Mouse (Mus musculus): ENCODE measurements around the gene Nfs1. TPM values are rescaled to one million over a fixed set of nuclear protein-coding genes. Genes with fewer than 3 reads are reported as not detected.

Nfs1 gene
- polyA plus RNA-seq, 1 experiment, result 42.8 TPM

GRCm38 (mm10) chr2:156073725-156074124 is 70.3 kb downstream of the Nfs1 start:
- Histone ChIP-seq H3K4me3 (no peak overlapping the region), H3K4me2 (ENCODE audit: low read depth) (no peak overlapping the region), H3K27me3 (ENCODE audit: control insufficient read depth, insufficient read depth, insufficient read length) (no peaks in the 10 kb centered on the region), H3K79me2 (ENCODE audit: control insufficient read depth, insufficient read depth) (no peaks in the 10 kb centered on the region), H3K36me3 (ENCODE audit: control insufficient read depth, insufficient read depth) (peaks cover 8% of the 10 kb centered on the region), H3ac (ENCODE audit: control insufficient read depth, insufficient read length) (no peak overlapping the region)
- no peak for TF ChIP-seq TCF12 (IDR thresholded peaks at IDR 0.05; ENCODE audit: insufficient read depth, poor library complexity, severe bottlenecking)
- no peak for TF ChIP-seq CEBPB (IDR thresholded peaks at IDR 0.05; ENCODE audit: insufficient read depth, poor library complexity, severe bottlenecking)
- no peak for TF ChIP-seq USF1 (IDR thresholded peaks at IDR 0.05; ENCODE audit: low read depth)
- TF ChIP-seq TCF3 (IDR thresholded peaks at IDR 0.05; ENCODE audit: insufficient read length, low read depth), result no peak
- TF ChIP-seq E2F4 (IDR thresholded peaks at IDR 0.05; ENCODE audit: insufficient read depth), result no peak
- TF ChIP-seq MYOD1 (IDR thresholded peaks at IDR 0.05; ENCODE audit: control insufficient read depth in 1 of 3, insufficient read length in 2 of 3, low read depth in 2 of 3), result no peak

Other genes starting within 250 kb of the Nfs1 start
- 96.2 TPM for gene Uqcc1, start 213.9 kb downstream of the Nfs1 start, polyA plus RNA-seq (2012; fragmentation: generic; extraction: Trizol)
- gene Gm15557, start 203.5 kb downstream of the Nfs1 start, polyA plus RNA-seq (2012; fragmentation: generic; extraction: Trizol), result 0.13 TPM
- gene Gdf5, start 198.8 kb downstream of the Nfs1 start, polyA plus RNA-seq (2012; fragmentation: generic; extraction: Trizol), result 2.8 TPM
- gene Cep250, start 187.7 kb downstream of the Nfs1 start, polyA plus RNA-seq (2012; fragmentation: generic; extraction: Trizol), result 13.0 TPM
- 0.29 TPM for gene 6430550D23Rik, start 136.2 kb downstream of the Nfs1 start, polyA plus RNA-seq (2012; fragmentation: generic; extraction: Trizol)
- 372 TPM for gene Ergic3, start 136.1 kb downstream of the Nfs1 start, polyA plus RNA-seq (2012; fragmentation: generic; extraction: Trizol)
- gene Fer1l4, start 91.2 kb downstream of the Nfs1 start, polyA plus RNA-seq (2012; fragmentation: generic; extraction: Trizol), result not detected
- 1.1 TPM for gene Spag4, start 79.0 kb downstream of the Nfs1 start, polyA plus RNA-seq (2012; fragmentation: generic; extraction: Trizol)
- 44.0 TPM for gene Cpne1, start 32.2 kb downstream of the Nfs1 start, polyA plus RNA-seq (2012; fragmentation: generic; extraction: Trizol)
- 4.0 TPM for gene Rbm12, start 32.2 kb downstream of the Nfs1 start, polyA plus RNA-seq (2012; fragmentation: generic; extraction: Trizol)
- 10.0 TPM for gene Gm28036, start 17.1 kb downstream of the Nfs1 start, polyA plus RNA-seq (2012; fragmentation: generic; extraction: Trizol)
- 417 TPM for gene Romo1, start 147 bp downstream of the Nfs1 start, polyA plus RNA-seq (2012; fragmentation: generic; extraction: Trizol)
- 53.7 TPM for gene Rbm39, start 36.1 kb upstream of the Nfs1 start, polyA plus RNA-seq (2012; fragmentation: generic; extraction: Trizol)
- 13.4 TPM for gene Phf20, start 52.3 kb upstream of the Nfs1 start, polyA plus RNA-seq (2012; fragmentation: generic; extraction: Trizol)
- gene Cnbd2, start 168.1 kb upstream of the Nfs1 start, polyA plus RNA-seq (2012; fragmentation: generic; extraction: Trizol), result 4.1 TPM
- gene Scand1, start 168.5 kb upstream of the Nfs1 start, polyA plus RNA-seq (2012; fragmentation: generic; extraction: Trizol), result 167 TPM